Mouse (Mus musculus): ENCODE measurements around the gene Vhl.

The Vhl gene

GRCm38 (mm10) chr6:113623941-113624751 lies at the start of gene Vhl:
TSS of gene Vhl (plus strand) at chr6:113623959.
- DNase-seq = peak; percentile 88

GRCm38 (mm10) chr6:113576044-113576443 lies 47.7 kb upstream of the Vhl start:
- DNase-seq = no peak

- DNase-seq = no peak
Measured at GRCm38 (mm10) chr6:113579306-113579705, 44.5 kb upstream of the Vhl start.

GRCm38 (mm10) chr6:113583023-113583422 lies 40.7 kb upstream of the Vhl start:
- no peak for DNase-seq

GRCm38 (mm10) chr6:113585065-113585464 lies 38.7 kb upstream of the Vhl start:
- DNase-seq = no peak

- DNase-seq = no peak
Measured at GRCm38 (mm10) chr6:113586466-113587183, 37.1 kb upstream of the Vhl start.

GRCm38 (mm10) chr6:113592637-113593036 lies 31.1 kb upstream of the Vhl start:
- DNase-seq = no peak

GRCm38 (mm10) chr6:113597945-113598344 lies 25.8 kb upstream of the Vhl start:
- DNase-seq = no peak

- no peak for DNase-seq
Measured at GRCm38 (mm10) chr6:113599833-113600232, 23.9 kb upstream of the Vhl start.

- DNase-seq = no peak
Measured at GRCm38 (mm10) chr6:113600543-113601139, 23.1 kb upstream of the Vhl start, which contains the start of gene Fancd2os. TSS of gene Fancd2os (minus strand) at chr6:113600715.

- DNase-seq = no peak
Measured at GRCm38 (mm10) chr6:113602821-113603220, 20.9 kb upstream of the Vhl start.

- DNase-seq = peak; percentile 21
Measured at GRCm38 (mm10) chr6:113603993-113604392, 19.8 kb upstream of the Vhl start.

GRCm38 (mm10) chr6:113604432-113605223 lies 19.1 kb upstream of the Vhl start, which contains the start of gene Brk1:
TSS of gene Brk1 (plus strand) at chr6:113604772.
- DNase-seq = peak; percentile 90

- DNase-seq = no peak
Measured at GRCm38 (mm10) chr6:113605224-113605545, 18.6 kb upstream of the Vhl start.

- DNase-seq = no peak
Measured at GRCm38 (mm10) chr6:113608871-113609270, 14.9 kb upstream of the Vhl start.

GRCm38 (mm10) chr6:113609293-113609692 lies 14.5 kb upstream of the Vhl start:
- no peak for DNase-seq

GRCm38 (mm10) chr6:113612258-113612969 lies 11.3 kb upstream of the Vhl start:
- no peak for DNase-seq

- DNase-seq = no peak
Measured at GRCm38 (mm10) chr6:113614152-113614551, 9.6 kb upstream of the Vhl start.

- no peak for DNase-seq
Measured at GRCm38 (mm10) chr6:113614997-113615396, 8.8 kb upstream of the Vhl start.

GRCm38 (mm10) chr6:113615489-113615888 lies 8.3 kb upstream of the Vhl start:
- no peak for DNase-seq

- DNase-seq = no peak
Measured at GRCm38 (mm10) chr6:113623386-113623785, 373 bp upstream of the Vhl start.
